Mouse (Mus musculus): ENCODE measurements at regions not wholly inside any gene's neighbourhood (a gene's known extent, or its start where the extent isn't known, plus 50 kb on each side); places are given as distances from the start of the nearest gene placed in this dataset.

- no peak for DNase-seq
- intact Hi-C loops (cut with DNase I): no loop called here
These were observed 635.0 kb downstream of the Inhba start for GRCm38 (mm10) chr13:16646649-16647048.

GRCm38 (mm10) chr13:16656110-16656509 is 644.5 kb downstream of the Inhba start:
- intact Hi-C loops (cut with DNase I): no loop called here
- no peak for DNase-seq

- intact Hi-C loops (cut with DNase I): no loop called here
- DNase-seq: peak; percentile 61
These were observed 648.2 kb downstream of the Inhba start for GRCm38 (mm10) chr13:16659894-16660293.

- intact Hi-C loops (cut with DNase I): no loop called here
- no peak for DNase-seq
These were observed 657.0 kb downstream of the Inhba start for GRCm38 (mm10) chr13:16668652-16669051.

- intact Hi-C loops (cut with DNase I): no loop called here
- no peak for DNase-seq
These were observed 657.6 kb downstream of the Inhba start for GRCm38 (mm10) chr13:16669281-16669680.

GRCm38 (mm10) chr13:16670047-16670733 is 658.5 kb downstream of the Inhba start:
- no peak for DNase-seq
- intact Hi-C loops (cut with DNase I): no loop called here

GRCm38 (mm10) chr13:16670736-16671135 is 659.1 kb downstream of the Inhba start:
- intact Hi-C loops (cut with DNase I): no loop called here
- no peak for DNase-seq

- intact Hi-C loops (cut with DNase I): no loop called here
- no peak for DNase-seq
These were observed 665.2 kb downstream of the Inhba start for GRCm38 (mm10) chr13:16676873-16677272.

- DNase-seq: no peak
These were observed 666.8 kb downstream of the Inhba start for GRCm38 (mm10) chr13:16678246-16679024.

GRCm38 (mm10) chr13:16694201-16694600 is 682.5 kb downstream of the Inhba start:
- DNase-seq: no peak
- intact Hi-C loops (cut with DNase I): no loop called here

More at GRCm38 (mm10) chr13:16678246-16679024, 666.8 kb downstream of the Inhba start:
- intact Hi-C loops (cut with DNase I): no loop called here

- DNase-seq: no peak
- intact Hi-C loops (cut with DNase I): no loop called here
These were observed 689.3 kb downstream of the Inhba start for GRCm38 (mm10) chr13:16700934-16701333.

- intact Hi-C loops (cut with DNase I): no loop called here
- no peak for DNase-seq
These were observed 690.5 kb downstream of the Inhba start for GRCm38 (mm10) chr13:16702138-16702537.

- DNase-seq: no peak
- intact Hi-C loops (cut with DNase I): no loop called here
These were observed 693.8 kb downstream of the Inhba start for GRCm38 (mm10) chr13:16705217-16706104.

GRCm38 (mm10) chr13:16706105-16706442 is 694.4 kb downstream of the Inhba start:
- DNase-seq: no peak
- intact Hi-C loops (cut with DNase I): no loop called here

GRCm38 (mm10) chr13:16715296-16715960 is 703.8 kb downstream of the Inhba start:
- no peak for DNase-seq
- intact Hi-C loops (cut with DNase I): no loop called here

GRCm38 (mm10) chr13:16716340-16716739 is 704.7 kb downstream of the Inhba start:
- no peak for DNase-seq
- intact Hi-C loops (cut with DNase I): no loop called here

- DNase-seq: no peak
- intact Hi-C loops (cut with DNase I): no loop called here
These were observed 705.4 kb downstream of the Inhba start for GRCm38 (mm10) chr13:16716796-16717749.

- DNase-seq: no peak
- intact Hi-C loops (cut with DNase I): no loop called here
These were observed 708.4 kb downstream of the Inhba start for GRCm38 (mm10) chr13:16720090-16720489.

GRCm38 (mm10) chr13:16725350-16725749 is 713.7 kb downstream of the Inhba start:
- no peak for DNase-seq
- intact Hi-C loops (cut with DNase I): no loop called here

- DNase-seq: no peak
- intact Hi-C loops (cut with DNase I): no loop called here
These were observed 726.7 kb downstream of the Inhba start for GRCm38 (mm10) chr13:16738313-16738712.
